Comparison of ENCODE assay signal across 11 mouse cellular contexts in genomic region chr5:107012030-107012715, GRCm38 (mm10). TPM values are rescaled to one million over a fixed set of nuclear protein-coding genes. Genes with fewer than 3 reads are reported as not detected.
DNase-seq lines count a peak whose midpoint lies in the region; ATAC-seq lines count a peak whose summit lies in the region.
"Had no signal": no experiment of that assay in that cellular context is flagged by ENCODE, and none has a peak within 500 bp of the region (broad histone marks: within the 10 kb centered on the region; RNA-seq: fewer than 3 reads in every experiment).

No protein-coding gene starts in this region.

- no peaks in the 10 kb centered on the region for H3K9me3 ChIP-seq in heart, embryonic 14.5 days (ENCODE audit: control insufficient read depth, low read length)
- H3K9me3 ChIP-seq in stomach, embryonic 16.5 days (replicated peaks; ENCODE audit: control insufficient read depth, low read length) = no peaks in the 10 kb centered on the region
- H3K9me3 ChIP-seq: forebrain, embryonic 15.5 days had no signal

- H3K9ac ChIP-seq in heart, embryonic 14.5 days (ENCODE audit: low read length) = no peak overlapping the region
- H3K9ac ChIP-seq in stomach, embryonic 16.5 days (ENCODE audit: low read length) = peak overlapping the region; percentile 43; the same call in 1 of the 2 replicates
- H3K9ac ChIP-seq: forebrain, embryonic 15.5 days had no signal

- H3K27me3 ChIP-seq in heart, embryonic 14.5 days (ENCODE audit: control insufficient read depth, insufficient read depth, low read length) = no peaks in the 10 kb centered on the region
- H3K27me3 ChIP-seq in stomach, embryonic 16.5 days (ENCODE audit: control insufficient read depth, insufficient read depth, low read length) = no peaks in the 10 kb centered on the region

- peak; percentile 50; the same call in 1 of the 2 replicates for ATAC-seq in heart, embryonic 14.5 days (ENCODE audit: insufficient number of reproducible peaks, insufficient read depth, low FRiP score, low read depth)
- ATAC-seq in granulocyte monocyte progenitor cell, adult 5-6 weeks (replicated peaks; ENCODE audit: poor library complexity, severe bottlenecking) = peak; percentile 45
- peak; percentile 42; the same call in 1 of the 2 replicates for ATAC-seq in stomach, embryonic 16.5 days (ENCODE audit: insufficient read depth, low FRiP score)
- ATAC-seq: forebrain, embryonic 15.5 days had no signal

- no peak for DNase-seq in heart, adult 8-10 months (ENCODE audit: low spot score)
- peak; percentile 35 for DNase-seq in testis, postnatal 10 days (ENCODE audit: low spot score)
- no peak for DNase-seq in testis, postnatal 14 days (ENCODE audit: low spot score)
- DNase-seq in left cerebral cortex, postnatal 4 days = no peak
- DNase-seq: lung, postnatal 10 days; spleen, adult 18-20 months had no signal

- WGBS in heart, embryonic 14.5 days = 25% methylated on average over 11 of the region's 11 CpGs
- WGBS in stomach, embryonic 16.5 days = 38% methylated on average over 11 of the region's 11 CpGs

- H3K4me1 ChIP-seq in heart, embryonic 14.5 days (ENCODE audit: control insufficient read depth in 2 of 2, insufficient read depth in 2 of 2, low read length in 2 of 2) = peaks cover 26 to 29% of the 10 kb centered on the region in 2 experiments
- H3K4me1 ChIP-seq in stomach, embryonic 16.5 days (ENCODE audit: control insufficient read depth, insufficient read depth, low read length) = peaks cover 33% of the 10 kb centered on the region
- H3K4me1 ChIP-seq: forebrain, embryonic 15.5 days had no signal

- no peaks in the 10 kb centered on the region for H3K36me3 ChIP-seq in heart, embryonic 14.5 days (ENCODE audit: control insufficient read depth, insufficient read depth, low read length)
- H3K36me3 ChIP-seq in stomach, embryonic 16.5 days (ENCODE audit: control insufficient read depth, insufficient read depth, low read length) = no peaks in the 10 kb centered on the region
- H3K36me3 ChIP-seq: forebrain, embryonic 15.5 days had no signal

- H3K27ac ChIP-seq in heart, embryonic 14.5 days (replicated peaks in 1 of 2; ENCODE audit: control insufficient read depth in 1 of 2, insufficient read depth in 1 of 2, low read depth in 2 of 2, low read length in 2 of 2) = peak overlapping the region; percentile 55 to 71
- H3K27ac ChIP-seq in stomach, embryonic 16.5 days (ENCODE audit: low read length) = peak overlapping the region; percentile 57
- H3K27ac ChIP-seq: forebrain, embryonic 15.5 days; heart, adult 2 months had no signal

- H3K4me2 ChIP-seq in heart, embryonic 14.5 days (ENCODE audit: low read length) = no peak overlapping the region
- no peak overlapping the region for H3K4me2 ChIP-seq in stomach, embryonic 16.5 days (ENCODE audit: low read depth, low read length)
- H3K4me2 ChIP-seq: forebrain, embryonic 15.5 days had no signal

- intact Hi-C loops in left cerebral cortex, postnatal 4 days (cut with DNase I) = no loop called here

- H3K4me3 ChIP-seq in heart, embryonic 14.5 days (ENCODE audit: control insufficient read depth in 1 of 2, insufficient read depth in 1 of 2, low read depth in 1 of 2, low read length in 2 of 2) = no peak overlapping the region
- H3K4me3 ChIP-seq in stomach, embryonic 16.5 days (replicated peaks; ENCODE audit: low read length) = no peak overlapping the region
- H3K4me3 ChIP-seq: forebrain, embryonic 15.5 days; heart, adult 2 months had no signal

RNA-seq across cellular contexts. Expression of gene Cdc7, which starts 48.1 kb away (rescaled TPM):
- polyA plus RNA-seq in heart, embryonic 14.5 days (2014; fragmentation: Nextera tagmentation; extraction: Ambion mirVana) = 24.8 and 25.0 TPM in 2 replicates
- under 1 TPM; 0.28 to 0.76 (median 0.42) TPM for total RNA-seq in heart, adult 8-10 months (2022)
- 34.6 and 38.1 TPM in 2 replicates for total RNA-seq in granulocyte monocyte progenitor cell, adult 5-6 weeks (2014; fragmentation: Nextera tagmentation)
- total RNA-seq in granulocyte monocyte progenitor cell, adult 5-6 weeks (2017) = 25.3 and 38.7 TPM in 2 replicates
- 39.2 and 42.6 TPM in 2 replicates for polyA plus RNA-seq in stomach, embryonic 16.5 days (2015; fragmentation: Nextera tagmentation; extraction: Ambion mirVana)
- 10 to 100 TPM; 22.7 to 30.1 TPM for total RNA-seq in left cerebral cortex, postnatal 4 days (2021)

Comparison
In these comparisons a context has a peak if more than half of its experiments do, and no peak if none do; other contexts are left out.
1. RNA of gene Cdc7, which starts 48.1 kb away (total RNA-seq): 25.3 to 38.7 TPM in granulocyte monocyte progenitor cell, adult 5-6 weeks and 22.7 to 30.1 TPM in left cerebral cortex, postnatal 4 days; 0.28 to 0.76 TPM in heart, adult 8-10 months; every median in the first group is over 10 times any median in the second.
2. Peak in every context shown above with its lines, with median percentiles within 50 percentile points of each other: ATAC-seq.